Mouse (Mus musculus) cerebellum, adult 11 months (tissue): ENCODE data around the gene Ppp1r35.

Experiments used
- DNase-seq: peaks from one replicate; pipeline ENCODE4 v3.0.0; 2022

The Ppp1r35 gene

DNA sequence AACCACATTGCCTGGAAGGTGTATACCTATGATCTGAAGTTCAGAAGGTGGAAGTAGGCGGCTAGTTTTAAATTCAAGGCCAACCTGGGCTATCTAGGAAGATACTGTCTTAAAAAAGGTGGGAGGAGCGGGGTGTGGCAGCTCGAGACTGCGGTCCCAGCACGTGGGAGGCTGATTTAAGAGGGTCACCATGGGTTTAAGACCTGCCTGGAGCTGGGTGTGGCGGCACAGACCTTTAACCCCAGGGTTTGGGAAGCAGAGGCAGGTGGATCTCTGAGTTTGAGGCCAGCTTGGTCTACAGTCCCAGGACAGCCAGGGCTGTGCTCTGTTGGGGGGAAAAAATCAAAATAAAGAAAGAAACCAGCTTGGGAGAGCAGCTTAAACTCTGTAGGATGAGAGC is 26.7 kb upstream of the Ppp1r35 start:
- DNase-seq: no peak

DNA sequence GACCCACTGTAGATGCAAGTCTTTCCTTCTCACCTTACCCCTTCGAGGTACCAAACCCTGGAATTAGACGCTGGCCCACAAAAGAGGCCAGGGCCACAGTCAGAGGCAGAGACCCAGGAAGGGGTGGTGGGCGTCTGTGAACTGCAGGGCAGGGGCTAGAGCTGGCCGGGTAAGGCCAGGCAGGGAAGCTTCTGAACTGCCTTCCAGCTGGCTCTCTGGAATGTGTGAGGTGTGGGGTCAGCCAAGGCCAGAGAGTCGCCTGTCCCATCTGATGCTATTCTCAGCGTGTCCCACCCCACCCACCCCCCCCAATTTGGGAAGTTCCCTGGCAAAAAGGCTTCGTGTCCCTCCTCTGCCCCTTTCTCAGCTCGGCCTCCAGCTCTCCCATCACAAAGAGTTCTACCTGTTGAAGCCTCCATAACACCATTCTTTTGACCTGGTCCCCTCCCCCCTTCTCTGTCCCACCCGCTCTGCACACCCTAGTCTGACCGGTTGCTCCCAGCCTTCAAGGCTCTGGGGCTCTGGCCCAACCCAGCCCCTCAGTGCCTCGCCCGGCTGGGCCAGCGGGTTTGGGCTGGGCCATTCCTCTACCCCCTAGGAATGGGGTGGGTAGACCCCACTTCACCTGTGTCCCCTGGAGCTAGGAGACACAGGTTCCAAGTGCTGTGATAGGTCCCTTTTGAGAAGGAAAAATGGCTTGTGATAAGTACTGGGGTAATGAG is 25.4 kb upstream of the Ppp1r35 start:
- no peak for DNase-seq

- DNase-seq: no peak
Observed at GRCm38 (mm10) chr5:137755425-137755824, 23.2 kb upstream of the Ppp1r35 start.

GRCm38 (mm10) chr5:137756106-137756505 is 22.5 kb upstream of the Ppp1r35 start:
- DNase-seq: no peak

GRCm38 (mm10) chr5:137756882-137757661 is 21.6 kb upstream of the Ppp1r35 start:
- peak; percentile 85 for DNase-seq

DNA sequence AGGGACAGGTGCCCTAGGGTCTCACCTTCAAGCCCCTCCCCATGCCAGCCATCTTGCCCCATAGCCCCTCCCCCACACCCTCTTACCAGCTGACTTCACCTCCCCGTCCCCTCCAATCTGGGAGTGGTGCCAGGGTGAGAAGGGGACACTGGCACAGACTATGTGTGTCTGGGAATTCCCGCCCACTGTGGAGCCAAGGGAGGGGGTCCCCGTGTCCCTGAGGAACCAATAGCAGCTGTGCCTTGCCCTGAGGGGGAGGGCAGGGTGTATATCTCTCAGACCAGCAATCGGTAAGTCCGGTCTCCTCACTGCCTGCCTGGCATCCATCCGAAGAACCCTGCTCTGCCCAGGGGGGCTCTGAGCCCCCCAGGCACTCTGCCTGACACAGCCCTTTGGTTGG is 20.8 kb upstream of the Ppp1r35 start:
- DNase-seq: peak; percentile 64

- no peak for DNase-seq
Observed at GRCm38 (mm10) chr5:137758921-137759534, 19.6 kb upstream of the Ppp1r35 start.

GRCm38 (mm10) chr5:137759971-137760412 is 18.7 kb upstream of the Ppp1r35 start:
- peak; percentile 89 for DNase-seq

- no peak for DNase-seq
Observed at GRCm38 (mm10) chr5:137764609-137765340, 13.9 kb upstream of the Ppp1r35 start.

GRCm38 (mm10) chr5:137766270-137766669 is 12.4 kb upstream of the Ppp1r35 start:
- DNase-seq: no peak

- no peak for DNase-seq
Observed at GRCm38 (mm10) chr5:137768475-137768874, 10.2 kb upstream of the Ppp1r35 start.

DNA sequence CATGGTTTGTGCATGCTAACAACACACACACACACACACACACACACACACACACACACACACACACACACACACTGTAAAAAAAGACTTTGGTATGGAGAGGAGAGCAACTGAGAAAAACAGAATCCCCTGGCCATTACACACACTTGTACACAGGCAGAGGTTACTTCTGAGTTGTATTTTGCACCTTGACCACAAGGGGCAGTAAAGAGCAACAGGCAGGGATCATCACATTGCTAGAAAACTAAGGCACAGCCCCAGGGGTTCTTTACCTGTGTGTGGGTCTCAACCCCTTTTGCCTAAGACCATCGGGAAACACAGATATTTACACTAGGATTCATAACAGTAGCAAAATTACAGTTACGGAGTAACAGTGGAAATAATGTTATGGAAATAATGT is 7.9 kb upstream of the Ppp1r35 start:
- DNase-seq: no peak

DNA sequence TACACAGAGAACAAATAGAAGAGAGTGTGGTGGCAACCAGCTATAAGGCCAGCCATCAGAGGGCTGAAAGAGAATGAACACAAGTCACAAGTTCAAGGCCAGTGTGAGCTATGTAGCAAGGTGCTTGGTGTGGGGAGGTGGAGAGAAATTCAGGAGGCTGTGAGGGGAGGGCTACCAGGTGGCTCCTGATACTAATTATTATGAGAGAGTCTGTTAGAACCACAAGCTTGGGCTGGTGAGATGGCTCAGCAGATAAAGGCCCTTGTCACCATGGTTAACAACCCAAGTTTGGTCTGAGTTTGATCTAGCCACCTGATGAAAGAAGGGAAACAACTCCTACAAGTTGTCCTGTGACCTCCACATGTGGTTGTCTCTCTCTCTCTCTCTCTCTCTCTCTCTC is 5.9 kb upstream of the Ppp1r35 start:
- DNase-seq: no peak

DNA sequence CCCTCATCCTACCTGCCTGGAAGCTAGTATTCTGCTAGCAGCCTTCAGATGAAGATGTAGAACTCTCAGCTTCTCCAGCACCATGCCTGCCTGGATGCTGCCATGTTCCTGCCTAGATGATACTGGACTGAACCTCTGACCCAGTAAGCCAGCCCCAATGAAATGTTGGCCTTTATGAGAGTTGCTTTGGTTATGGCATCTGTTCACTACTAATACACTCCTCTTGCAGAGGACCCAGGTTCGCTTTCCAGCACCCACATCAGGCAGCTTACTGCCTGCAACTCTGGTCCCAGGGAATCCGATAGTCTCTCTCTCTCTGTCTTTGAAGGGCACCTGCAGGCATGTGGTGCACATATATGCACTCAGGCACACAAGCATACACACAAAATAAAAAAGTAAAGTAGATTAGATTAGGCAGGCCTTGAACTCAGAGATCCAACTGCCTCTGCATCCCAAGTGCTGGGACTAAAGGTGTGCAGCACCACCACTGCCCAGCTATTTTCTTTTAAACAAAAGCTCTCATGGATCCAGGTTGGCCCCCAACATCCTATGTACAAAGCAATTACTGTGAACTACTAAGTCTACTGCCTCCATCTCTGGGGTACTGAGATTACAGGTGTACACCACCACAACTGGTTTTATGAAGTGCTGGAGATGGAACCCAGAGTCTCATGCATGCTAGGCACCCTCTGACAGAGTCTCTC is 2.9 kb upstream of the Ppp1r35 start:
- DNase-seq: no peak

GRCm38 (mm10) chr5:137776408-137776918 is 2.2 kb upstream of the Ppp1r35 start:
- DNase-seq: no peak

GRCm38 (mm10) chr5:137777267-137777845 is 1.3 kb upstream of the Ppp1r35 start:
- no peak for DNase-seq

DNA sequence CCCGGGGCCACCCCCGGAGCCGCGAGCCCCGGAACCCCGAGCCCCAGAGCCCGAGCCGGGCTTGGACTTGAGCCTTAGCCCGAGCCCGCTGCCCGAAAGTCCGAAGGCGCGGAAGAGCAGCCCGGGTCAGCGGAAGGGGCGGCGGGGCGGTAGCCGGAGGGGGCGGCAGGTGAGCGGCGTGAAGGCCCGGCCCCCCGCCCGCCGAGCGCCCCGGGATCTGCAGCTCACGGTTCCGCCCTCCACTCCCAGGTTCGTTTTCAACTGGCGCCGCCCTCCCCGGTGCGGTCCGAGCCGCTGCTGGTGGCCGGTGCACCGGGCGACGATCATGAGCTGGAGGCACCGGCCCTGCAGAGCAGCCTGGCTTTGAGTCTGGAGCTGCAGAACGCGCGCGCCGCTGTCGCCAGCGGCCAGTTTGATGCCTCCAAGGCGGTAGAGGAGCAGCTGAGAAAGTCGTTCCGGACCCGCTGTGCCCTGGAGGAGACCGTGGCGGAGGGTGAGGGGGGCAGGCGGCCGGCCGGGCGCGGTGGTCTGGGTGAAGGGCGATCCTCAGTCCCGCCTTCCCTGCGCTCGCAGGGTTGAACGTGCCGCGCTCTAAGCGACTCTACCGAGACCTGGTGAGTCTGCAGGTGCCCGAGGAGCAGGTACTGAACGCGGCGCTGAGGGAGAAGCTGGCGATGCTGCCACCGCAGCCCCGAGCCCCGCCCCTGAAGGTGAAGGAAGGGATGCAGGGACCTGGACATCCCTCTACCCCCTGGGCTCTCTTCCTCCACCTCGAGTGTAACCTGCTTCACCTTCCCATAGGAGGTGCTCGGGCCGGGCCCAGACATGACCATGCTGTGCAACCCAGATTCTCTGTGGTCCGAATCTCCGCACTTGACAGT is 644 bp downstream of the Ppp1r35 start:
- peak; percentile 46 for DNase-seq

DNA sequence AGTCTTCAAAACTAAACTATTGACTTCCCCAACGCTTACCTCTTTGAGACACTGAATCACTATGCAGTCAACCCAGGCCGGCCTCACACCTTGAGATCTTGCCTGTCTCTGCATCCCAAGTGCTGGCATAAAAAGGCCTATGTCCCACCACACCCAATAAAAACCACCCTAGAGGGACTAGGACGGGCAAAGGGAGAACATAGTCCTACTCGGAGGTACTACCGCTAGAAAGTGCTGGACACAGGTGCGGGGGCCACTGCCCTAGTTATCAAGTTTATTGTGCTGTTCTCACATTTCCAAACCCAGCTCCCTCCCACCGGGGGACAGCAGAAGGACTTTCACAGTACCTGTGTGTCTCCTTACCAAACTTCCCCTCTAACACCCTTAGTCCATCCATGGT is 3.0 kb downstream of the Ppp1r35 start:
- DNase-seq: no peak

DNA sequence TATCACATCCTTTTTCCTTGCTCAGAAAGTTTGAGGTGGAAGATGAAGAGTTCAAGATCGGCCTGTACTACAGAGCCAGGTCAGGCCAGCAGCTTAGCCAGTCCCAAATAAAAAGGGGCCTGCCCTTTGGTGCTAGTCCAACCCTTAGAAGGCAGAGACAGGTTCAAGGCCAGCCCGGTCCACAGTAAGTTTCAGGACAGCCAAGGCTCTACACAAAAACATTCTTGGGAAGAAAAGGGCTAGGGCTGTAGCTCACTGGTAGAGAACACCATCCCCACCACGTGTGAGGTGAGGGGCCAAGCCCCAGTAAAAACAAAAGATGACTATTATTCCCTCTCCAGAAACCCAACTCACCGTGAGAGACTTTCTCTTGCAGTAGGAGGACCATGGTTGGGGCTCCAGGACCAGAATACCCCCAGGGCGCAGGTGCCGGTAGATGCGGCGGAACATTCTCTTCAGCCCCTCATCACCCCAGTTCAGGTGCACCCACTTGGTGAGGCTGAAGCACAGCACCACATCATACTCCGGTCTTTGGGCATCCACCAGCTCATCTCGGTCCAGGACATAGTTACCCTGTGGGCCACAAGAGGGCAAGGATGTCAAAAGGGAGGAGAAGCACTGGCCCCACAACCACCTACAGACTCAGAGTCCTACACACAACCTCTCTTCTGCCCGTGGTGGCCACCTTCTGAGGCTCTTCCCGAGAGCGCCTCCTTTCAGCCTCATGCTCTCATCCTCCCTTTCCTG is 4.3 kb downstream of the Ppp1r35 start:
- DNase-seq: peak; percentile 25

DNA sequence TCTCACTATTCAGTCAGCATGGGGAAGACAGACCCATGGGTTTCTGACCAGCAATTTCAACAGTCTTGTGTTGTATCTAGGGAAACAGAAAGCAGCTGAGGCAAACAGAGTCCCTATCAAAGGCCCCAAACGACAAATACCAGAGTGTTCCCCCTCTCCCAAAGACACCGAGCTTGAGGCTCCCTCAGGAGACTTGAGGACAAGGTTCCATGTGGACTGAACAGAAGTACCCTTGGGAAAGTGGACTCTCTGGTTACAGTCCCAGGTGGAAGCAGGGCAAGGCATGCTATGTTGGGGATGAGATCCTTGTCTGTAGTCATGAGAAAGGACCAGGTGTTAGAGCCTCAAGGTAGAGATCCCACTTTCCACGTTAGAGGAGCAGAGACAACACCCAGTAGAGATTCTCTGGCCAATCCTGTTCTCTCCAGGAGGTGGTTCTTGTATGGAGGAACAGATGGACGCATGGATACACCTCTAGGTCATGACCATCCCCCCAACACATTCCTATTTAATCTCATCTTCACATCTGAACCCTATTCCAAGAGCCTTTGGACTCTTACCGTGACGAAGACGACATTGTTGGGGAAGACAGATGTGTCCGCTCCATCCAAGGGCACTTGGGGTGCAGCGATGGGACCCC is 5.4 kb downstream of the Ppp1r35 start:
- no peak for DNase-seq
